Mouse (Mus musculus) kidney, adult 18-20 months (tissue): ENCODE data around the gene Nmnat3.

Experiments used
- DNase-seq: peaks from one replicate; pipeline ENCODE4 v3.0.0; 2021

The Nmnat3 gene

GRCm38 (mm10) chr9:98367333-98367962 lies 80.2 kb downstream of the Nmnat3 start:
- DNase-seq, result no peak

DNA sequence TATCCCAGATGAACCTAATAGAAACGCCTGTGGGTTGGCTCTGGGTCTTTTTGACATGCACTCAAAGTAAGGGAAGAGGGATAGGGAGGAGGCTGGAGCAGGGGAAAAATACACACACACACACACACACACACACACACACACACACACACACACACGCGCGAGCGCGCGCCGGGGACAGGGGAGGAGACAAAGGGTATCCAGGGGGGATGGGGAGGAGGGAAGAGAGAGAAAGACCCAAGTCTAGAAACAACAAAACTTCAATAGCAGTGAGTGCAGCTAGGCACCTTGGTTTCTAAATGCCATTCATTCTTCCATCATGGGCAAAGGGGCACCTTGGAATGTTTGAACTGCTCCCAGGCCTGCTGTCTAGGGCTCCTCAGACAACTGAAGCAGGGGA lies 82.5 kb downstream of the Nmnat3 start:
- no peak for DNase-seq

DNA sequence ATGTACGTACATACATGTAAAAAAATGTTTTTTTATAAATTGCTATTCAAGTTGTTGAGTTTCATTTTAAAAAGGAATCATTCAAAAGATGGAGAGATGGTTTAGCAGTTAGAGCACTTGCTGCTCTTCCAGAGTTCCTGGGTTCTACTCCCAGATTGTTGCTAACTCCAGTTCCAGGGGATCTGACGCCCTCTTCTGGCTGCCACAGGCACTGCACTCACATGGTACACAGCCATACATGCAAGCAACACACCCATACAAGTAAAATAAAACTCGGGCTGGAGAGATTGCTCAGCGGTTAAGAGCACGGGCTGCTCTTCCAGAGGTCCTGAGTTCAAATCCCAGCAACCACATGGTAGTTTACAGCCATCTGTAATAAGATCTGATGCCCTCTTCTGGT lies 86.1 kb downstream of the Nmnat3 start:
- no peak for DNase-seq

DNA sequence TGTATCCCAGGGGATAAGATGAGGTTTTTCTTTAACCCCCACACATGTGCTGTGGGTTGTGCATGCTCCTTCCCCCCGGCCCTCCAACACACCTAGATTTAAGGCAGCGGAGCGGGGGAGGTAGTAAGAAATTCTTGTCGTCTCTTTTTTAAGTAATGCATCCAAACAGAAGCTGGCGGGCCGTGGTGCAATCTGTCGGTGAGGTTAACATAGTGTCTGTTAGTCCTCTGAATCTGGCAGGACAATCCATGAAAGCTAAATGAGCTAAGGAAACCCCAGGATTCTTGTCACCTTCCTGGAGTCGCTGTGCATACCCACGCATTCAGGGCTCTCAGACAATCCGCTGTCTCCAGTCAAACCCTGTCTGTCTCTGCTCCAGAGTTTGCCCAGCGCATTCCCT lies 87.7 kb downstream of the Nmnat3 start:
- DNase-seq, result no peak

GRCm38 (mm10) chr9:98375329-98376170 lies 88.3 kb downstream of the Nmnat3 start:
- DNase-seq, result peak; percentile 22

- no peak for DNase-seq
Observed at GRCm38 (mm10) chr9:98379736-98380135, 92.5 kb downstream of the Nmnat3 start.

DNA sequence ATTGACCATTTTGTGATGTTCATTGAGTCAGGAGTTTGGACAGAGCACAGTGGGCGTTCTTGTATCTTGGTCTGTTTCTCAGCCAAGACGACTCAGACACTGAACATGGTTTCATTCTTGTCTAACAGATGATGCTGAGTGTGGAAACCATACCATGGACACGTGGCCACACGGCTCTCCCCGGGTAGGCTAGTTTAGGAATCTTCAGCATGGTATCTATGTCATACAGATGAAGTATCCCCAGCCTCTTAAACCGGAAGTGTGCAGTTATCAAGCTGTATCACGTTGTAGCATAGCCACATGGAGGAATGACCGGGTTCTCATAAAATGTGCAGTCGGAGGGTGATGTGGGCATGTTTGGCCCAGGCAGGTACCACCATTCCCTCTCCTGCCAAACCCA lies 93.4 kb downstream of the Nmnat3 start:
- no peak for DNase-seq

- no peak for DNase-seq
Observed at GRCm38 (mm10) chr9:98387741-98388632, 100.8 kb downstream of the Nmnat3 start.

DNA sequence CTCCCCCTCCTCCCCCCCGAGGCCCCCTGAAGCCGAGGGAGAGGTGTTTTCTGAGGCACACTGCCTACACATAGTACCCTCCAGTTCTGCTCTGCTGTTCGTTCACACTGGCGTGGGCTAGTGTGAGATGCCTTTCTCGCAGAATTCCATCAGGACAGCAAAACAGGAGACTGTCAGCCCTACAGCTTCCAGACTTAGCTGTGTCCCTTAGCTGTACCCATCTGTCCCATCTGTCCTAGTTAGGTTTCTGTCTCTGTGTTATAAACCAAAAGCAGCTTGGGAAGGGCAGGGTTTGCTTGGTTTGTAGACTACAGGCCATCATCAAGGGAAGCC lies 101.4 kb downstream of the Nmnat3 start:
- DNase-seq, result no peak

DNA sequence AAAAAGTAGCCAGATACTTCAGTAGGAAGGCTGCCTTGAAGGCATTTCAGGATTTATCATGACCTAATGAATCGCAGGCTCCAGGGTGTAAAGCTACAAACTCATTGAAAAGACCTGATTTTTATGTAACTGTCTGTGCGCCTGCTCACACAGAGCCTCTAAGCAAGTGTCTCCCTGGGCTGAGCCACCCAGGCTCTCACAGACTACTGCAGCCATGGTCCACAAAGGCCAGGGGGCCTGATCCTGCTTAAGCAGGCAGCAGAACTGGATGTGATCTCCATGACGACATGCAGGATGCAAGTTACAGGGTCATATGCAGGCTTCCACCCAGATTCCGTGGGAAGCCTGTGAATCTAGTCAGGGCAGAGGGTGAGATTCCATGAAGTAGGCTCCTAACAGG lies 106.3 kb downstream of the Nmnat3 start:
- no peak for DNase-seq

- no peak for DNase-seq
Observed at GRCm38 (mm10) chr9:98397211-98397610, 110.0 kb downstream of the Nmnat3 start.

GRCm38 (mm10) chr9:98397866-98398265 lies 110.6 kb downstream of the Nmnat3 start:
- DNase-seq, result no peak

DNA sequence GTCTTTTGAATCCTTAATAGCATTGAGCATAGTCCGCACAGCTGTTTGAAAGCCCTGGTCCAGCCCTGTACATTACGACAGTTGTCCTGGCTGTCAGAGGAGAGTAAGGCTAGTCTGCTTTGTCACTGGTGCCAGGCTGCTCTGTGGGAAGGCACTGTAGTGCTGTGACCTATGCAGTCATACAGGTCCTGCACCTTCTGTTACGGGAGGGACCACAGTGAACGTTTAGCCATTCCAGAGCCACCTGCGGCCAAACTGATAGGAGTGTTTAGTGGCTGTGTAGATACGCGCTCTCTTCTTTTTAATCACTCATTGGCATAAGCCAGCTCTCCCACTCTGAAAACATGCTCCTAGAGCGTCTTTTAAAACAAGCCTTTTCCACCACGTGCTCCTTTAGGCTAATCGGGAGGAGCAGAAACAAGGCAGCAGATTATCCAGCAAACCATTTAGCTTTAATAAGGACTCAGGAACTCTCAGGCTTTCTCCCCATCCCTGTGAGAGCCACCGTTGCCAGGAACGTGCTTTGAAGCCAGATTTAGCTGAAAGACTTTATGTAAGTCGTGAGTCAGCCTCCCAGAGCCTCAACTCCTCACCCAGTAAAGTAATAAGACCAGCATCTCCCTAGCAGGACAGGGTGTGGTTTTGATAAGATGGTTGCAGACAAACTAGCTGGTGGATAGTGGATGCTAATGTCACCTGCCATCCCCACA lies 113.1 kb downstream of the Nmnat3 start:
- DNase-seq, result no peak

DNA sequence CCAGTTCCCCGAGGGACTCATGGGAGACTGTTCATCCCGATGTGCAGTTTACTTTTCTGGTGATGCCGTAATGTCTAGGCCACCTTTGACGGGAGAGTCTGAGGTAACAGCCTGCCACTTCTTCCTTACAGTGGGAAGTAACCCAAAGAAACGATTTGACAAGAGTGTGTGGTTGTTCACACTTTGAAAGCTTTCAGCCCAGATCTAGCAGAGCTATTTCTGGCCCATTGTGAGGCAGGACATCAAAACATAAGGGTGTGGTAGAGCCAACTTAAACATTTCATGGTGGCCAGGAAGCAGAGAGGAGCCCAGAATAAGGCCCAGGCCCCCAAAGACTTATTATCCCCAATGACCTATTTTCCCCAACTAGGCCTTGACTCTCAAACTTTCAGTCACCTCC lies 114.4 kb downstream of the Nmnat3 start:
- DNase-seq, result no peak

DNA sequence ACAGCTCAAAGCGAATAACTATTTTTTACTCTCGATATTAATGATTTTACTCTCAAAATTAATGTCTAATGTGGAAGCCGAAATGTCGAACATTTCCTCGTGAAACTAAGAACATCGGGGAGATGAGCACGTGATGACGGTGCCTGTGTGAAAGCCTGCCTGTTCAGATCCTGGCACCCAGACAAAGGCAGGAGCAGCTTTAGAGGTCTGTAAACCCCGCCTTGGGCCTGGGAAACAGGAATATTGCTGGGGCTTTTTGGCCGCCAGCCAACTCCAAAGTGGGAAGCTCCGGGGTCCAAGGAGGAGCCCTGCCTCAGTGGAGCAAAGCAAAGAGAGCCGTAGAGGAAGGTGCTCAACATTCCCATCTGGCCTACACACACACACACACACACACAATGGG lies 120.5 kb downstream of the Nmnat3 start:
- DNase-seq, result no peak

DNA sequence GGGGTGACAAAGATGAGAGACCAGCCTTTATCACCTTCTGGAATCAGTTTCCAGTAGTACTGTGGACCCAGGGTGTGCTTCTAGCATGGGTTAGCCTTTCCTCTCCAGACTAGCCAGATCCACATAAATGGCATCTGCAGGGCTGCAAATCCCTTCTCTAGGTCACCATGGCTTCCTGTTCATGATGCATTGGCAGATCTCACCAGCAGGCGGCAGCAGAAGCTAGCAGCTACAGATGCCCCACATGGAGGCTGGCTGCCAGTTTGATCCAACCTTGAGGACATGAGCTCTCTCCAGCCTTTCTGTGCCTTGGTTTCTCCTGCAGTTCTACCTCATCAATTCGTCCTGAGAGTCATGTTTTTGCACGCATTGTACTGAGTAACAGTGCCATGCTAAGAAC lies 121.9 kb downstream of the Nmnat3 start:
- peak; percentile 81 for DNase-seq

GRCm38 (mm10) chr9:98415427-98415826 lies 128.2 kb downstream of the Nmnat3 start:
- DNase-seq, result no peak

DNA sequence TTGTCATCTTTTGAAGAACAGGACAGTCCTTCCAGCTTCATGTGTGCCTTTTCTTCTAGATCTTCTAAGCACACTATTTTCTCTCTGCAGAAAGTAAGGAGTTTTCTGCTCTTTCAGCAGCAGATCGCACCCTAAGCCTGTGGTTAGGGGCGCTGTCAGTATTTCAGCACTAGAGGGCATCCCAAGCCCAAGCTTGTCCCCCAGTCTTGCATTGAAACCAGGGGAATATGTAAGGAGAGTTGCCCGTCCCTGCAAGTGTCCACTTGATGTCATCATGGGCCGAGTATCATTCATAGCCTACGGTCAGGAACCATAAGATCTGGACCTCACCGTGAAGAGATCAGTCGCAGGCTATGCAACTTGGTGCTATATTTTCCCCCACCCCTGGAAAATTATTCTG lies 130.7 kb downstream of the Nmnat3 start:
- no peak for DNase-seq

DNA sequence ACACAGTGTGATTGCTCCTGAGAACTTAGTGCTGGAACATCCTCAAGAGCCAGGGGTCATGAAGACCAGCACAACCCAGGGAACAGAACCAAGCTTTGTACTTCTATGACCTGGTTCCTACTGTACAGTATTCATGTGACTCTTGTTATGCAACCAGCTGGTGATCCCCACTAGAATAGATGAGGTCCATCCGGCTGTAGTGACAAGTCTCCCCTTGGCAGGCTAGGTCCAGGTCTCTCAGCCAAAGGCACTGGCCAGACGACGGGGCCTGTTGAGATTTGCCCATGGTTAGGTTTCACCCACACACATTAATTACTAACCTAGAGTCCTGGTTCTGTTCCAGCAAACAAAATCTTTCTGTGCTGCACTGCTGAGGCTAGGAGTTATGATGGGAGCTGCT lies 131.1 kb downstream of the Nmnat3 start:
- peak; percentile 15 for DNase-seq

- DNase-seq, result no peak
Observed at GRCm38 (mm10) chr9:98420666-98421065, 133.4 kb downstream of the Nmnat3 start.

DNA sequence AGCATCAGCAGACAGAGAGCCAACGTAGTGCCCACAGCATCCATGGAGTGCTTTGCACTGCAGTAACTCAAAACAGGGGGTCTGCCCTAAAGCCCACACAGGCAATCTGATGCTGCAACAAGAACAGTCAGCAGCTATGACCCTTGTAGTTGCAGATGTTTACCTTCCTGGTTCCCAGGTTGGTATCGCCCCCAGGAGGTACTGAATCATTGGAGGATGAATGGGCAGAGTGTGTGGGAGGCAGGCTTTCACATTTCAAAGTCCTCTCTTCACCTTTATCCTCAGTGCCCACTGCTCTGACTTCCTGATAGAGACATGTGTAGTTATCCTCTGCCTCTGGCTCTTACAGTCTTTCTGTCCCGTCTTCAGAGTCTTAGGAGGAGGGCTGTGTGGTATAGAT lies 134.7 kb downstream of the Nmnat3 start:
- no peak for DNase-seq

- peak; percentile 18 for DNase-seq
Observed at GRCm38 (mm10) chr9:98422656-98423055, 135.4 kb downstream of the Nmnat3 start, which contains the start of gene Rbp1. Rbp1 (plus strand) TSS chr9:98422961.

DNA sequence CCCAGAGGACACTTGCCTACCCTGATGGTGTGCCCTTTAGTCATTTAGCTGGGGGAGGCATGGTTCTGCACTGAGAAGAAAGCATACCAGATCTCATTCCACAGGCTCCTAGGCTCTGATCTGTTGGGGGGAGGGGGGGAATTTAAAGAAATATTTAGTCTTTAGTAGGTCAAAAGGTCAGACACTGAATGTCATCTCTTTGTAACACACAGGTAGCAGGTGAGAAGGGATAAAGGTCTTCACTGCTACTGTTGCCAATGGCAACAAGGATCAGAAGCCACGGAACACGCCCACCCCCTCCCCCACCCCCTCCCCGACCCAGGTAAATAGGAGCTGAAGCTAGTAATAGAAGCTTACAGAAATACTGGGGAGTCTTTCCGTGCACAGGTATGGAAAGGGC lies 136.5 kb downstream of the Nmnat3 start:
- no peak for DNase-seq
